Mouse (Mus musculus) ES-E14 (cell line): Measurements from ENCODE around the gene Nxpe4. TPM values are rescaled to one million over a fixed set of nuclear protein-coding genes. Genes with fewer than 3 reads are reported as not detected.

ENCODE experiments used
- DNase-seq: peaks from one replicate; pipeline ENCODE4 v3.0.0-alpha.2; 2013; ENCODE audit warnings: low read depth, low spot score
- H3K27ac ChIP-seq: 2 replicates; pipeline ENCODE4 v1.5.1; 2012; ENCODE audit warnings: low read depth, mild to moderate bottlenecking, low read length, moderate library complexity, mixed read lengths; ENCODE audit not compliant: poor library complexity, insufficient read depth, severe bottlenecking
- H3K36me3 ChIP-seq: 2 replicates; pipeline ENCODE4 v1.6.1; 2012; ENCODE audit warnings: mild to moderate bottlenecking, low read length, moderate library complexity, mixed read lengths; ENCODE audit not compliant: control insufficient read depth, poor library complexity, insufficient read depth, severe bottlenecking
- H3K4me1 ChIP-seq, 2 experiments: fragments of 150-350 bp in 1 of 2; sonication (generic) in 1 of 2; 2 replicates each; pipeline ENCODE4 v1.6.1; 2012; ENCODE audit warnings: low read length in 2 of 2, mild to moderate bottlenecking in 1 of 2, mixed read lengths in 1 of 2; ENCODE audit not compliant: control insufficient read depth in 2 of 2, insufficient read depth in 2 of 2, poor library complexity in 1 of 2
- H3K4me3 ChIP-seq, 2 experiments: fragments of 150-350 bp in 1 of 2; sonication (generic) in 1 of 2; 2 replicates each; pipeline ENCODE4 v1.5.1; 2012; ENCODE audit warnings: low read length in 2 of 2, low read depth in 1 of 2, mild to moderate bottlenecking in 1 of 2, mixed read lengths in 1 of 2; ENCODE audit not compliant: insufficient read depth in 1 of 2, poor library complexity in 1 of 2, severe bottlenecking in 1 of 2
- H3K9ac ChIP-seq: 2 replicates; pipeline ENCODE4 v1.6.1; 2012; ENCODE audit warnings: low read depth, mild to moderate bottlenecking, low read length, mixed read lengths; ENCODE audit not compliant: poor library complexity, insufficient read depth, severe bottlenecking
- H3K9me3 ChIP-seq: fragments of 150-350 bp; sonication (generic); 2 replicates; pipeline ENCODE4 v1.6.1; 2012; ENCODE audit warnings: low read depth, mild to moderate bottlenecking, low read length; ENCODE audit not compliant: control insufficient read depth, insufficient read depth
- CHD2 ChIP-seq: IDR thresholded peaks from 2 replicates; pipeline ENCODE4 v1.6.1; 2014; ENCODE audit warnings: mild to moderate bottlenecking, low read depth, low read length, inconsistent platforms
- HCFC1 ChIP-seq: IDR thresholded peaks from 2 replicates; pipeline ENCODE4 v1.6.1; 2012; ENCODE audit warnings: low read length, inconsistent platforms, borderline replicate concordance; ENCODE audit not compliant: insufficient read depth
- MAFK ChIP-seq: IDR thresholded peaks from 2 replicates; pipeline ENCODE4 v1.6.1; 2014; ENCODE audit warnings: mild to moderate bottlenecking, low read depth, low read length, inconsistent platforms; ENCODE audit not compliant: insufficient read depth
- ZC3H11A ChIP-seq: IDR thresholded peaks from 2 replicates; pipeline ENCODE4 v1.6.1; 2012; ENCODE audit warnings: low read depth, mild to moderate bottlenecking, inconsistent platforms, low read length, borderline replicate concordance
- ZNF384 ChIP-seq: IDR thresholded peaks from 2 replicates; pipeline ENCODE4 v1.6.1; 2012; ENCODE audit warnings: low read depth, low read length, inconsistent platforms
- in situ Hi-C, 2 experiments: fragments of 600-800 bp; cut with MboI; formaldehyde crosslinking; loops; one replicate each; pipeline ENCODE4 v1.15.1; 2025; ENCODE audit warnings: low sequenced_read_pairs in 2 of 2, inconsistent platforms in 1 of 2; ENCODE audit not compliant: unreplicated experiment in 2 of 2
- total RNA-seq: library from RNA; depleted of rRNA; stranded (reverse); fragments of 300-350 nt; gene quantifications from 2 replicates; pipeline ENCODE4 v1.2.3, GENCODE M21; 2012

The Nxpe4 gene
- total RNA-seq, 1 experiment = 0.94 TPM

DNA sequence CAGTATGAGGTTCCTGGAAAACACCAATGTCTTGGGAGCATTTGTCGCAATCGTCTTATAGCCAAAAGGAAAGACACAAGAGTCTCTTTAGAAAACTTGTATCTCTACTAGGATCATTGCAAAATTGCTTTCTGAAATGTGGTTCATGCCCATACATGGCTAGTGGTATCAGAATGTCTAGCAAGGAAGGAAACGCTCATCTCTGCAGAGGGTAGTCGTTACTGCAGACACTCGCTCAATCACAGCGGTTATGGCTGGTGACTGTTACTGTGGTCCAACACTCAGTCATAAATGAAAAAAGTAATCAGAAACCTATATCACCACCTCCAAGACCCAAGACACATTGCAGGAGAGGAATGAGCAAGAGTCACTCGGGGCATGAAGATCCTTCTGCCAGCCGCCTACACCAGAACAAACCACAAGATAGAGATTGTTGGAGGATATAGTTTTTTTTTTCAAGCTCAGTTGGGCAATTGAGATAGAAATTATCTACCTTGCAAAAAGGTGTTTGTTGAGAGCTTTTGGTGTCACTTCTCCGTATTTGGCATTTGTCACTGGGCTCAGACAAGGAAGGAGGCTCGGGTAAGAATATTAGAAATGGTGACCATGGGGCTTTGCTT lies 241.9 kb downstream of the Nxpe4 start:
- no peak for DNase-seq
- Histone ChIP-seq H3K4me3 (no peak overlapping the region), H3K36me3 (no peaks in the 10 kb centered on the region), H3K4me1 (no peaks in the 10 kb centered on the region), H3K27ac (no peak overlapping the region), H3K9me3 (no peaks in the 10 kb centered on the region), H3K9ac (no peak overlapping the region)
- TF ChIP-seq ZNF384 (no peak), ZC3H11A (no peak), CHD2 (no peak), HCFC1 (no peak), MAFK (no peak)
- in situ Hi-C loops = no loop called here

DNA sequence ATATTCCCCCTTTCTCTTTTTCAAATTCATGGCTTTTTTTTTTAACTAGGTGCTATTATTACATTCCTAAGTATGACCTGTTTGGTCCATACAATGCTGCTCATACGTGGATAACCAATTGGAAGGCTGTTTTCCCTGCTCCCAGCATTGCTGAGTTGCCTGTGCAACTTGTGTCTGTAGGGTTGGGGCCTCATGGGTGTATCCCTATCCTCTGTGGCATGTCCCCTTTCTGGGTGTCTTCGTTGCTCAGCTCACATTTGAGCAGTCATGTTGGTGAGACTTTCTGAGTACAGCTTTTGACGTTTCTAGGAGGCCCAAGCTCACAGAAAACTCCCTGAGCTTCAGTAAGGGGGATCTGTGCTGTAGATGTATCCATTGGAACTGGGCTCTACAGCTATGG lies 242.9 kb downstream of the Nxpe4 start:
- no peak for DNase-seq
- in situ Hi-C loops = no loop called here
- TF ChIP-seq CHD2 (no peak), ZNF384 (no peak), MAFK (no peak), HCFC1 (no peak), ZC3H11A (no peak)

DNA sequence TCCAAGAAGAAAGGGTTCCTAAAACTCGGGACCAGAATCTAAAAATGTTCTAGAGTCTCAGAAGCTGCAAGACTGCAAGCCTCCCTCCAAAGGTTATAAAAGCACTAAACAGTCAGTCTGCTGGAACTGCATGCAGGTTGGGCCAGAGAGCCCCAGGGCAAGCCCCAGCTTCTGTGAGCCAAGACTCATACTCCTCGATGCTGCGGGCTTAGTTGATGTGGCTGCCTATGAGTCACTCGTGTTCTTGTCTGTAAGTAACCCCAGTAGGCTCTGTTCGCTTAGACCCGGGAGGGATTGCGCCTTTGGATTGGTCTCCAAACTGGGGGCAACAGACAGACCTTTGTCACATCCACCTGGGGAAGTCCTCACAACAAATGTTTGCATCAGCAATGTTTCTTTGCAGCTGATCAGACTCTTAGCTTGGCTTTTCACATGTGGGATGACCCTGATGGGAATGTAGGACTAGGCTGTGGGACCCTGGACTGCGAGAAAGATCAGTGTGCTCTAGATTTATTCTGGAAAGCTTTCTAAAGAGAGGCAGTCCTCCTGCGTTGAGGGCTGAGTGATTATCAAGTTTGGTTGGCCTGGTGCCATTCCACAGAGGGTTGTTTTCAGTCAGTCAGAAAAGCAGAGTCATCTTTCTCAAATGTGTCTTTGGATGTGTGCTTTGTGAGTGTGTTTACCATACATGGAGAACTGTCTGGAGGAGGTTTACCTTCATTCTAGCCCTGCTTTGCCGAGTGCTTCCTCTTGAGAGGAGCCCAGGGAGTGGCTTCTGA lies 245.9 kb downstream of the Nxpe4 start:
- TF ChIP-seq CHD2 (no peak), MAFK (no peak), ZC3H11A (no peak), ZNF384 (no peak), HCFC1 (no peak)
- H3K36me3 ChIP-seq = no peaks in the 10 kb centered on the region
- in situ Hi-C loops = no loop called here
- no peak overlapping the region for H3K9ac ChIP-seq
- no peak overlapping the region for H3K4me3 ChIP-seq
- no peak for DNase-seq
- no peaks in the 10 kb centered on the region for H3K4me1 ChIP-seq
- H3K27ac ChIP-seq = no peak overlapping the region
- no peaks in the 10 kb centered on the region for H3K9me3 ChIP-seq

More for the DNA sequence above, 242.9 kb downstream of the Nxpe4 start:
- no peaks in the 10 kb centered on the region for H3K9me3 ChIP-seq
- no peaks in the 10 kb centered on the region for H3K36me3 ChIP-seq
- H3K27ac ChIP-seq = no peak overlapping the region
- H3K4me1 ChIP-seq = no peaks in the 10 kb centered on the region
- H3K4me3 ChIP-seq = no peak overlapping the region
- H3K9ac ChIP-seq = no peak overlapping the region

DNA sequence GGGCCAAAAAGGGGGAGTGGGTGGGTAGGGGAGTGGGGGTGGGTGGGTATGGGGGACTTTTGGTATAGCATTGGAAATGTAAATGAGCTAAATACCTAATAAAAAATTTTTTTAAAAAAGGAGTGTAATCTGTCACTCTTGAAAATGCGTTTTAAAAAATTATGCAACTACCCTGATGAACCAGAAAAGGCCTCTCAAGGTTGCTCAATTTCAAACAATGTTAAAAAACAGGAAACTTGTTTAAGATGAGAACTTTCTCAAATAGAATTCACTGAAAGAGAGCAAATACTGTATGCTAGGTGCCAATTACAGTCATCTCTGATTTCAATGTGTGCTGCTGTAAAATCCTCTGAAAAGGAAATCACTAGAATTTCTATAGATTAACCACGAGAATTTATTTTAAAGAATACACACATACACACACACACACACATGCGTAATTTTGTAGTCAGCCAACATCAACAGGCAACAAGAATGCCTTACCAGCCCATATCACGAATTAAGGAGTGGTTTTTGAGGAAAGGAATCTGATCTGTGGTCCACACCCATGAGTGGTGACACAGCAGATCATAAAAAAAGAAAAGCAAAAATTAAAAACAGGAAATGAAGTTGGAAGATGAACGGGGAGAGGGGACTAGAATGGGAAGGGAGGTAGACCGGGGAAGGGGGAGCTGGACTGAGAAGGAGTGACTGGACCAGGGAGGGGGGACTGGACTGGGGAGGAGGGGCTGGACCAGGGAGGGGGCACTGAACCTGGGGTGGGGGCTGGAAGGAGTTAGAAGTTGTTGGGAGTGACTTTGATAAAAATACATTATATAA lies 248.6 kb downstream of the Nxpe4 start:
- no peak for DNase-seq
- Histone ChIP-seq H3K36me3 (no peaks in the 10 kb centered on the region), H3K9me3 (no peaks in the 10 kb centered on the region), H3K9ac (no peak overlapping the region), H3K27ac (no peak overlapping the region), H3K4me3 (no peak overlapping the region), H3K4me1 (no peaks in the 10 kb centered on the region)
- in situ Hi-C loops = no loop called here
- TF ChIP-seq ZC3H11A = no peak
- no peak for TF ChIP-seq MAFK
- no peak for TF ChIP-seq CHD2
- no peak for TF ChIP-seq ZNF384
- TF ChIP-seq HCFC1 = no peak
